8 mouse cellular contexts compared by ENCODE assay signal in genomic region chr1:39650435-39651240, GRCm38 (mm10). TPM values are rescaled to one million over a fixed set of nuclear protein-coding genes. Genes with fewer than 3 reads are reported as not detected.
A peak's percentile ranks its signal among the peaks of the same experiment; 100 is the strongest.
DNase-seq lines count a peak whose midpoint lies in the region; ATAC-seq and TF ChIP-seq lines count a peak whose summit lies in the region.

No protein-coding gene starts in this region.

- peak overlapping the region; percentile 55 for H3K4me3 ChIP-seq in hindbrain, embryonic 11.5 days (ENCODE audit: low read depth, low read length)
- peak overlapping the region; percentile 57 for H3K4me3 ChIP-seq in neural tube, embryonic 12.5 days
- H3K4me3 ChIP-seq in testis, adult 2 months (ENCODE audit: control insufficient read depth, low read depth, low read length): peak overlapping the region; percentile 52

- H3K4me1 ChIP-seq in hindbrain, embryonic 11.5 days (replicated peaks; ENCODE audit: control insufficient read depth, insufficient read depth, low read length): no peaks in the 10 kb centered on the region; the same call in 1 of the 2 replicates
- peaks cover 15% of the 10 kb centered on the region; the same call in 1 of the 2 replicates for H3K4me1 ChIP-seq in neural tube, embryonic 12.5 days
- H3K4me1 ChIP-seq in testis, adult 2 months (ENCODE audit: control insufficient read depth, insufficient read depth, low read length): peaks cover 4% of the 10 kb centered on the region

- no peaks in the 10 kb centered on the region for H3K36me3 ChIP-seq in hindbrain, embryonic 11.5 days (ENCODE audit: control insufficient read depth, insufficient read depth, low read length)
- no peaks in the 10 kb centered on the region for H3K36me3 ChIP-seq in neural tube, embryonic 12.5 days
- no peaks in the 10 kb centered on the region for H3K36me3 ChIP-seq in testis, adult 2 months (ENCODE audit: control insufficient read depth, insufficient read depth, low read length)

- ATAC-seq in hindbrain, embryonic 11.5 days (ENCODE audit: low FRiP score): peak; percentile 89
- peak; percentile 74 for ATAC-seq in neural tube, embryonic 12.5 days (ENCODE audit: low FRiP score, low read depth)

- peak; percentile 23; the same call in 1 of the 2 replicates for TF ChIP-seq CTCF in testis, adult 2 months (IDR thresholded peaks at IDR 0.05; ENCODE audit: control insufficient read depth, insufficient read depth, insufficient replicate concordance, low read depth, low read length)

- no peaks in the 10 kb centered on the region for H3K9me3 ChIP-seq in hindbrain, embryonic 11.5 days (ENCODE audit: control insufficient read depth, low read length)
- H3K9me3 ChIP-seq in neural tube, embryonic 12.5 days: no peaks in the 10 kb centered on the region

- TF ChIP-seq POLR2A in testis, adult 2 months (IDR thresholded peaks at IDR 0.05; ENCODE audit: control insufficient read depth, low read depth, low read length): no peak

- H3K9ac ChIP-seq in hindbrain, embryonic 11.5 days (ENCODE audit: low read depth, low read length): peak overlapping the region; percentile 66
- peak overlapping the region; percentile 64 for H3K9ac ChIP-seq in neural tube, embryonic 12.5 days

- WGBS in hindbrain, embryonic 11.5 days: 2% methylated on average over 72 of the region's 73 CpGs
- WGBS in neural tube, embryonic 12.5 days: 1% methylated on average over 72 of the region's 73 CpGs

- H3K27ac ChIP-seq in hindbrain, embryonic 11.5 days (ENCODE audit: low read depth, low read length): no peak overlapping the region
- H3K27ac ChIP-seq in neural tube, embryonic 12.5 days: no peak overlapping the region
- no peak overlapping the region for H3K27ac ChIP-seq in testis, adult 2 months (ENCODE audit: control insufficient read depth, insufficient read depth, low read depth, low read length)

- H3K4me2 ChIP-seq in hindbrain, embryonic 11.5 days (replicated peaks; ENCODE audit: low read depth, low read length): peak overlapping the region; percentile 98
- peak overlapping the region; percentile 94 for H3K4me2 ChIP-seq in neural tube, embryonic 12.5 days (replicated peaks)

- peak; percentile 84 for DNase-seq in Muller cell, postnatal 12 days (ENCODE audit: inconsistent ontology term)
- peak; percentile 82 to 87 for DNase-seq in cerebellum, postnatal 10 days
- peak; percentile 41 to 68 for DNase-seq in frontal cortex, postnatal 14 days (ENCODE audit: low spot score in 2 of 2)
- DNase-seq in hindbrain, embryonic 11.5 days (ENCODE audit: low spot score): peak; percentile 90
- peak; percentile 60 for DNase-seq in layer of hippocampus, adult 9-10 months (ENCODE audit: low spot score)
- peak; percentile 11 to 17 for DNase-seq in lung, adult 18-20 months

- peaks cover 7% of the 10 kb centered on the region; the same call in 1 of the 2 replicates for H3K27me3 ChIP-seq in hindbrain, embryonic 11.5 days (ENCODE audit: control insufficient read depth, insufficient read depth, low read length)
- peaks cover 10% of the 10 kb centered on the region; the same call in 1 of the 2 replicates for H3K27me3 ChIP-seq in neural tube, embryonic 12.5 days (replicated peaks)
- no peaks in the 10 kb centered on the region for H3K27me3 ChIP-seq in testis, adult 2 months (ENCODE audit: control insufficient read depth, insufficient read depth, low read length)

RNA-seq across cellular contexts. Expression of gene Creg2, which starts 0.6 kb away (rescaled TPM):
- 0.80 and 0.96 TPM in 2 replicates for polyA plus RNA-seq in hindbrain, embryonic 11.5 days (2014; fragmentation: Nextera tagmentation; extraction: Ambion mirVana)
- polyA plus RNA-seq in neural tube, embryonic 12.5 days (2016; fragmentation: Nextera tagmentation; extraction: Ambion mirVana): 2.9 and 3.2 TPM in 2 replicates
- 0.20 and 0.23 TPM in 2 replicates for polyA plus RNA-seq in testis, adult 2 months (2012; rRNA removed)

Comparison
In these comparisons a context has a peak if more than half of its experiments do, and no peak if none do; other contexts are left out.
1. DNase-seq: peak in every context shown above with its lines; median percentile 90 in hindbrain, embryonic 11.5 days; 84 in cerebellum, postnatal 10 days; 84 in Muller cell, postnatal 12 days; 60 in layer of hippocampus, adult 9-10 months; 54 in frontal cortex, postnatal 14 days; 14 in lung, adult 18-20 months.